Mouse (Mus musculus) bone marrow, adult 2 months (tissue): ENCODE data around the gene Prkcq.

Experiments
- CTCF ChIP-seq: fragments of 200-500 bp; IDR thresholded peaks from 2 replicates; pipeline ENCODE4 v1.5.1; 2011; ENCODE audit warnings: low read length, control low read depth; ENCODE audit not compliant: control insufficient read depth, insufficient read depth
- POLR2A ChIP-seq: fragments of 200-500 bp; IDR thresholded peaks from 2 replicates; pipeline ENCODE4 v1.6.1; 2011; ENCODE audit warnings: low read depth, mild to moderate bottlenecking, control low read depth, low read length, borderline replicate concordance; ENCODE audit not compliant: control insufficient read depth

DNA sequence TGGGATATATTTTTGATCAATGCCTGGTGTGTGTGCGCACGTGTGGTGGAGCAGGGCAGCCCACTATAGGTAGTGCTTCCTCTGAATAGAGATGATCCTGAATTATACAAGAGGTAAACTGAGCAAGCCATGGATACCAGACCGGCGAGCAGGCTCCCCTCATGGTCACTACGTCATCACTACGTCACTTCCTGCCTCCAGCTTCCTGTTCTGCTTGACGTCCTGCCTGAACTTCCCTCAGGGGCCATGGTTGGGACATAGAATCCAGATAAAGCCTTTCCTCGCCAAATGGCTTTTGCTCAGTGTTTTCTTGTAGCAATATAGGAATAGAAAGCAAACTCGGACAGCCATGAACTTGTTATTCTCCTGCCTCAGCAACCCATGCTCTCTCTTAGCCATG lies 33.1 kb downstream of the Prkcq start:
- no peak for TF ChIP-seq CTCF
- TF ChIP-seq POLR2A, result no peak
